Mouse (Mus musculus) frontal cortex, adult 2 months (tissue): Measurements from ENCODE around the gene Tshr. TPM values are rescaled to one million over a fixed set of nuclear protein-coding genes. Genes with fewer than 3 reads are reported as not detected.
"Not testable (repeated sequence)": the region's sequence is repeated elsewhere in the genome, so short reads cannot be mapped to it uniquely, and the experiment has no call there.

Source experiments
- DNase-seq, 2 experiments: peaks; one replicate each; pipeline ENCODE4 v3.0.0; 2022; ENCODE audit warnings: low spot score in 1 of 2; ENCODE audit errors: extremely low spot score in 1 of 2
- polyA plus RNA-seq: library from polyadenylated mRNA; depleted of rRNA; stranded (reverse); fragments of >200 nt; gene quantifications from 2 replicates; pipeline ENCODE4 v1.2.3, GENCODE M21; 2012

The Tshr gene
- polyA plus RNA-seq, 1 experiment = 0.38 TPM

DNA sequence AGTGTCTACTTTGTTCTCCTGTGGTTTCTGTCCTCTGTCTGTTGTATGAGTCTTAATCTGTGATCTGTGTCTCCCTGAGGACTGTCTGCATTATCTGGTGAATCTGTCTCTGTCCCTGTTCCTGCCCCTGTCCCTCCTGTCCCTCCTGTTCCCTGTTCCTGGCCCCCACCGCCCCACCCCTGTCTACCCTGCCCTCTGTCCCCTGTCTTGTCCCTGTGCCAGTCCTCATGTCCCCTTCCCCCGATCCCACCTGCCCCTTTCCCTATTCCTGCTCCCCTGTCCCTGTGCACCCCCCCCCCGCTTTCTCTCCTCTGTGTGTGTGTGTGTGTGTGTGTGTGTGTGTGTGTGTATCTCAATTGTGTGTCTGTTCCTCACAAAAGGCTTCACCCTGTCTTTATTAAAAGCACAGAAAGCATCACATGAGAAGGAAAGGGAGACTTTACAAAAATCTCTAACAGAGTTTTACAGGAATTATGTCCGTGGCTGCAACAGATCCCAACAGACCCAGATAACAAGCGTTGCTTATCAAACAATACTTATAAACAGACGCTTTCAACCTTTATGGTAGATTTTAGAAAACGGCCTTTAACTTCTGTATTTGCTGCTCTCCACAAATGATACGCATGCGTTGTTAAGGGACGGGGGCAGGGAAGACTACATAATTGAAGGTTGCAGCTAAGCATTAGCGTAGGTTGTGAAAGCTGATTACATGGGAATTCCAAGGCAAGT, 111.3 kb downstream of the Tshr start:
- no peak for DNase-seq

DNA sequence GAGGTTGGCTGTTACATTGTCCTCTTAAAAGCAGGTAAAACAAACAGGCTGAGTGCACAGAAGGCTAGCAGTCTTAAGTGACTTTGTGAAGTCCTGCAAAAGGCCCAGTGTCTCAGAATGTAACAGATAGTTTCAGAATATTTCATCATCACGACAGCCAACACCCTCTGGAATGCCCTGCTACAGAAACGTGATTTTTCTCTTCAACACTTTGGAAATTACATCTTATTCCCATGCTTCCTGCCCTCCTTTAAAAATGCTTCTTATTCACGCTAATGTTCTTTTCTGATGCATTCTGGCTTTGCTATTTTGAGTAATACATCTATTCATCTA, 111.8 kb downstream of the Tshr start:
- DNase-seq = no peak

DNA sequence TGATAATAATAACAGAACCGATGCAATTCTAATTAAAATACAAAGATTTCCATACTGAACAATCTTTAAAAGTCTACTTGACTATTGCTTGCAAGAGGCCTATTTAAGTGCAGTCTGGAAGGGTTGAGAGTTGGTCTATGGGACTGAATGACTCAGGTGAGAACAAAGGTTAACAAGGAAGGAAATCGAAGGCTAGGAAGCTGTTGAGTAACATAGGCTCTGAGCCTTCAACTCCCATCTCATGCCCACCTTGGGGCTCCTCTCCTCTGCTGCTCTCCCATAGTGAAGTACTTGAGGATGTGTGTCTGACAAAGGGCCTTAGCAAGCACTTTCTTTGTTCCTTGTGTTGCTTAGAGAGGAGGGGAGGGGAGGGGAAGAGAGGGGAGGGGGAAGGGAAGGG, 116.1 kb downstream of the Tshr start:
- no peak for DNase-seq

DNA sequence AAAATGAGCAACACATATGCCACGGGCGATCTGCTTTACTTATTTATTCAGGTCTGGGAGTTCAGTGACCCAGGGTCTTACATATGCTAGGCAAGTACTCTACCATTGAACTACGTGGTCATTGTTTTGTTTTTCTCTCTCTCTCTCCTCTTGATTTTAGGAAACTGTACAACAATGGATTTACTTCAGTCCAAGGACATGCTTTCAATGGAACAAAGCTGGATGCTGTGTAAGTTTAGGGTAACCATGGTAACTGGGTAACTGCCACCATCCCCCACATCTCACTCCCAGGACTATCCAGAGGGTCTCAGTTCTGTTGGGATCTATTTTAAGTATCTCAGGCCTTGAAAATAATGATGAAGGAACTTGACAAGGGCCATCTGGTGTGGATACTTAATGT, 127.4 kb downstream of the Tshr start:
- DNase-seq = no peak

DNA sequence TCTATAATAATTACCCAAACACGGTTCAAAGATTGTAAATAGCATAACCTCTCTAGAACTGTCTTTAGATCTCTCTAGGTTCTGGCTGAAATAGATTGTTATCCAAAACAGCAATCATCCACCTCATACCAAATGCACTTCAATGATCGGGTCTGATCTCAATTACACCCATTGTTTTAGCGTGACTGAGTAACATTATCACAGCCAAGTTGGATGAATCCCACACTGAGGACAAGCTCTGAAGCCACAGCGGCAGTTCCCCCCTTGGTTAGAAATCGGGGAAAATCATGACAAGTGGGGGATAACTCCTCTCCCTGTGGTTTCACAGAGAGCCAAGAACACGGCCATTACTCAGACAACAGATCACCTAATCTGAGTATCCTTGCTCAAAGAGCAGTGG, 129.6 kb downstream of the Tshr start:
- no peak for DNase-seq

DNA sequence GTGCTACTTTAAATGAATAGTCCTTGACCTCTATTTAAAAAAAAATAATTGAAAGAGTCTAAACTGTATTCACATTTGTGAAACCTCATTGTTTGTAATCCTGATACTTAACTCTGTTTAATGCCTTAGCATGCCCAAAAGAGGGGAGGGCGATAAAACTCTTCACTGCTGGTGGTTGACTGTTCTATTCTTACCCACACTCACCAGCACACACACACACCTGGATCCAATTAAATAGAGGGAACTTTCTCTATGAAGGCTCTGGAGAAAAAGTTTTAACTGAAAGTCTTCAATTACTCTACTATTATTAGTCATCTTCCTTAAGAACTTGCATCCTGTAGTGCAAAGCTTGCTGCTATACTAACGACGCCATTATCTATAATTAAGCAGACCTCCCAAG, 133.4 kb downstream of the Tshr start:
- DNase-seq = no peak

DNA sequence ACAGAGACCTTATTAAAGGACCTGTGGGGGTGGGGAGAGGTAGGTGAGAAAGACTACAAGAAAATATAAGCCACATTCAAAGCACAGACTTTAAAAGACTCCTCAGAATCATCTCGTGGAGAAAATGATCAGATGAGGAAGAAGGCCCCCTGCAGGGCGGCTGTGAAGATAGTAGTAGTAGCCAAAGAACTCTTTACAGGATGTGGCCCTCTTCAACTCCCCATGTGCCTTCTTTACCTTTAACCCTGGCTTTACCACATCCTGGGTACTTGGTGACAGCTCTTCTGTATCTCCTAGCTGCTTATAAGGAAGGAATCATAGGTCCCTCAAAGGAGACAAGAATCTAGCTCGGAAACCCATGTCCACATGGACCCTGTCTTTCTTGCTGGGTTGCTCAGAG, 139.3 kb downstream of the Tshr start:
- DNase-seq = no peak

DNA sequence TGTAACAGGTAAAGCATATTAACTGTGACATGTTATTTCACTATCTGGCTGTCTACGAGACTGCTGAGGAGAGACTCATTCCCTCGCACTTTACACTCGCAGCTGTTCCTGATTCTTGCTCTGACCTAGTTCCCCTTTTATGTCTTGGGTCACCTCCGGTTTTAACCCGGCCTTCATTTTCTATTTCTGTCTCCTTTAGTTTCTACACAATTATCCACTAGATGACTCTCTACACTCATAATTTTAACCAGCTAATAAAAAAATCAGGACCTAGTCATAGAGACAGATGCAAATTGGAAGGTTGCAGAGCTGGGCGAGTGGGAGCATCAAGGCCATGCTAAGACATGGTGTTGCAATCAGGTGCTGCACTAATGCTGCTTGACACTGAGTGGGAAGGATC, 150.2 kb downstream of the Tshr start:
- no peak for DNase-seq

DNA sequence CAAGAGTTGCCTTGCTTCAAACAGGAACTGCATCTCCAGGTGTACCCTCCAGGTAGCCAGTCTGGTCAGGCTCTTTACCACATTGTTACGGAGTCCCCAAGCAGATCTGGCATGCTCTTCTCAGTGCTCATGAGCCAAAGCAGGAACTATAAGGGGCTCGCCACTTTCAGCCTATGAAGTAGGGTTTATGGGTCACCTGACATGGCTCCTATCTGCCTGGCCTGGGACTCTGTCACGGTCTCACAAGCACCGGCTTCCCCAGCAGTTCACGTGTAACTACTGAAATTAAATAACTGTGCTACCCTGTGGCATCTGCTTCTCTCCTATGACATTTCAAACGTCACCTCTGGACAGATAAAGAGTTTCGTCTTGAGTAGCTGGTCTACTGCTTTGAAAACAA, 155.8 kb downstream of the Tshr start:
- DNase-seq = no peak

DNA sequence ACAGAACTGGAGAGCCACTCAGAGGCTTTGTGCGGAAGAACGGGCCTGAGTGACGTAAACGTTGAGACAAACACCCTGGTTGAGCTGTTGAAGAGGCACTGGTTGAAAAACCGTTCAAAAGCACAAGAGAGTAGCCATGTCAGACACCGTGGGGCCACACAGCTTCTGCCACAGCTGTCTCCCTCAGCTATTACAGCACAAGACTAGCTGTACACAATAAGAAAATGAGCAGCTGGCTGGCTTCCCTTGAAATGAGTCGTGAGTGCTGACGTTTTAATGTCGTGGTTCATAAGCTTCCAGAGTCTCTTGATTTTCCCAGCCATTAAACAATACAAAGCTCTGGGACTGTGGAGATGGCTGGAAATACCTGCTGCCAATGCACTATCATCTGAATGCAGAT, 165.1 kb downstream of the Tshr start:
- DNase-seq = no peak

DNA sequence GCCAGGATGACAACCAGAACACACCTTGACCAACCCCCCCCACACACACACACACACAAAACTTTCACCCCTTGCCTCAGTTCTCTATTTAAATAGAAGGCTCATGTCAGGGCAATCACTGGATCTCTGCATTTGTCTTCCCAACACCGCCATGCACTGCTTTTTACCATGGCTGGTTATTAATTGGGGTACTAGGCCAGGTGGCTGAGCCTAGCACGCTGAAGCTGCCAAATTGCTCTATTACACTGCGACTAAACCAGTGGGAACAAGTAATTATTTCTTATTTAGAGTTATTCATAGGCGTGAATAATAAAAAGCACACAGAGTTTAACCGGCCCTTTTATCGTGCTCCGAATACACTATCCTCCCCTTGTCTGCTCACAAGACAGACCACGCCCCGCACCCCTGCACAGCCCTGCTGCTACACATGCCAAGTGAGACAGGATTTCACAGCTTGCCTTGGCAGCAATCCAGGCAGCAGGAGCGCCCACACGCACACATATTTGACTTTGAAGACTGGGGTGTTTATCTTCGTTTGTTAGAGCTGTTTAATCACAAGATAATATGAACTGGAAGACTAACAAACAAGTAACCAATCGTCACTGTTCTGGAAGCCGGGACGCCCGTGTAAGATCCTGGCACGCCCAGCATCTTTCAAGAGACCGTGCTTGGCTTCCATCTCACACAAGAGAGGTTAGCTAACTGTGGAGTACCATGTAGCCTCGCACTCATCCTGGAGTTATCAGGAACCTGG, 167.6 kb downstream of the Tshr start:
- peak; percentile 47 to 78 for DNase-seq

DNA sequence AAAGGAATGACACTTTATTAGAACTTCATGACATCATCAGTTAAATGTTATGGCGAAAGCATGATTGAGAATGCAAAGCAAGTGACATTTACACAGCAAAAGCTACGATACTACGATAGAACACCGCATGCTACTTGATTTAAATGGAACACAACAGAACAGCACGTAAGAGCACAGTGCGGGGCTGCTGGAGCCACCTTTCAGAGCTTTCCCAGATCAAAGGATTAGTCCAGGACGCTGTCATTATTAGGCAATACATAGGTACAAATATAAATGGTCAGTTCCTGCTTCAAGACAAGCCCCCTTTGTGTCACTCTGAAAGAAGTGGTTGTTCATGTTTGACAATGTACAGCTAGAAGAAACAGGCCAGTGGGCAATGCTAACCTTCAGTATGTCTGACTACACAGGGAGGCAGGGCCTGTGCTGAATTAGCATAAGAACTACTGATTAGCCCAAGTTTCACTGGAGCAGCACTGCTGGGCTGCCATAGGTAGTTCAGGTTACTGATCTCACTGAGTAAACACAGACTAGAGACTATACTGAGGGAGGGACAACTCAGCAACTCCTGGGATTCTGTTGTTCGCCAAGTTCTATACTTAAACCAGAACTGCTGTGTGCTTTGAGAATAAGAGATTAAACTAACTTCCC, 173.1 kb downstream of the Tshr start:
- not testable (repeated sequence) for DNase-seq

DNA sequence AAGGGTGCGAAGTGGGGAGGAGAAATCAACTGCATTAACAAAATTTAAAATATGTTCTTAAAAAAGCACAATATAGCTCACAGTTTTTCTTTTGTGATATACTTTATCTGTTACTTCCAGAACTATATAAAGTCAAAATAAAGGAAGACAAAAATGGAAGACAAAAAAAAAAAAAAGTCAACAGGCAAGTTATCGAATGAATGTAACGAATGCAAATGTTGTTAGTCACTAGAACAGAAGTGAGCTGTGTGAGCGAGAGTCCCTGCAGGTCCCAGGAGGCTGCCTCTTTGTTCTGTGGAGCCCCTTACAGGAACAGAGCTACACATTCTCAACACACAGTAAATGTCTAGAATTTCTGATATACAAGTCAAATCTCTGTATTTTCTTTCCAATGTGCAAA, 173.8 kb downstream of the Tshr start:
- DNase-seq = not testable (repeated sequence)

DNA sequence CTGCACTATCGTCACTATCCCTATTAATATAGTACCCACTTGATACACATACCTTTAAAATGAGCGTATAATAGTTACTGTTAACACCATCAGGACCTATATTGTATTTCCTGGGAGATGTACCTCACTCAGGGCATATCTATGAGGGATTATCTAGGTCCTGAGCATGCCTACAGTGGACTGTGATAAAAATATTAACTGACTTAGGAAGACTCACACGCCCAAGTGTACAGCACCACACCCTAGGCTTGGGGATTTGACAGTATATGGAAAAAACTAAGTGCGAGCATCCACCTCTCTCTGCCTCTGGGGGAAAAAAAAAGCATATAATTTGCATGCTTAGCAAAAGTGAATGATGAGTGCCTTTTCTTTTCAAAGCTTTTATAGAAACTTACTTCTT, 182.8 kb downstream of the Tshr start:
- DNase-seq = no peak

DNA sequence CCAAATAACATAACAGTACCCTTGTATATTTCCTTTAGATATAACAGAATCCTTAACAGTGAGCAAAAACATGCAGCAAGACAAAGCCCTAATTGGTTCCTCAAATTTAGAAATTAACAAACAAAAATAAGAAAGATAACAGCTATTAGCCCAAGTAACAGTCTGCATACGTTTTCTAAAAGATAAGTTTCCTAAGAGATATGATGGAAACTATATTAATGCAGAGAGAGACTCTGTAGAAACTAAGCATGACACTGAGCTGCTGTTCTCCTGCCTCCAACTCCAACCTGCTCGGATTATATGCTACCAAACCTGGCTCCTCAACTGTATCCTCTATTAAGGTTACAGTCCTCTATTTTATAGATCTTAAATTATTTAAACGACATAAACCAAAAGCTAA, 184.9 kb downstream of the Tshr start:
- no peak for DNase-seq

DNA sequence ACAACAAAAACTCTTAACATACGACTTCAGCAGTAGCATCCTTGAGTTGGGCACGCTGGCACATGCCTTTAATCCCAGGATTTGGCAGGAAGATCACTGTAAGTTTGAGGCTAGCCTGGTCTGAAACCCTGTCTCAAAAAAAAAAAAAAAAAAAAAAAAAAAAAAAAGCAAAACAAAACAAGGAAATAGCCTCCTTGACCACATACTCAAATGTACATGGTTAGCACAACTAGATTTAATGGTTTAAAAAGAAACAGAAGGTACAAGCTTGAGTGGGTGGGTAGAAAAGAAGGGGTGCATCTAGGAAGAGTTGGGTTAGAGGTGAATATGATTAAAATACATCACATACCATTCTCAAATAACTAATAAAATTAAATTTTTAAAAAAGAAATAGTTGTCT, 187.3 kb downstream of the Tshr start:
- no peak for DNase-seq

DNA sequence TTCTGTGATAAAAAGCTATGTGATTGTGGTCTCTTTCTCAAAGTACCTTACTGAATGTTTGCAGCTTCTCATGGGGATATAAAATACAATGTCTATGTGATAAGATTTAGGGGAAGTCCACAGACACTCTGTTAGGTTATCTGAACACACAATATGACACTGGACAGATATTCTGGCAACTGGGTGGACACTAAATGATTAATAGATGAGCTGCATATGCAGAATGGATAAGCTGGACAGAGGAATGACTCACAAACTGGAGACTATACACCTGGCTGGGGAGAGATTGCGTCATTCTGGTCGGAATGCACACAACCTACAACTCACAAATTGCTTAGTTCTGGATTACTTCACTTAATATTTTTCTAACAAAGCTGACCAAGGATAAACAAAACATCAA, 195.3 kb downstream of the Tshr start:
- no peak for DNase-seq

DNA sequence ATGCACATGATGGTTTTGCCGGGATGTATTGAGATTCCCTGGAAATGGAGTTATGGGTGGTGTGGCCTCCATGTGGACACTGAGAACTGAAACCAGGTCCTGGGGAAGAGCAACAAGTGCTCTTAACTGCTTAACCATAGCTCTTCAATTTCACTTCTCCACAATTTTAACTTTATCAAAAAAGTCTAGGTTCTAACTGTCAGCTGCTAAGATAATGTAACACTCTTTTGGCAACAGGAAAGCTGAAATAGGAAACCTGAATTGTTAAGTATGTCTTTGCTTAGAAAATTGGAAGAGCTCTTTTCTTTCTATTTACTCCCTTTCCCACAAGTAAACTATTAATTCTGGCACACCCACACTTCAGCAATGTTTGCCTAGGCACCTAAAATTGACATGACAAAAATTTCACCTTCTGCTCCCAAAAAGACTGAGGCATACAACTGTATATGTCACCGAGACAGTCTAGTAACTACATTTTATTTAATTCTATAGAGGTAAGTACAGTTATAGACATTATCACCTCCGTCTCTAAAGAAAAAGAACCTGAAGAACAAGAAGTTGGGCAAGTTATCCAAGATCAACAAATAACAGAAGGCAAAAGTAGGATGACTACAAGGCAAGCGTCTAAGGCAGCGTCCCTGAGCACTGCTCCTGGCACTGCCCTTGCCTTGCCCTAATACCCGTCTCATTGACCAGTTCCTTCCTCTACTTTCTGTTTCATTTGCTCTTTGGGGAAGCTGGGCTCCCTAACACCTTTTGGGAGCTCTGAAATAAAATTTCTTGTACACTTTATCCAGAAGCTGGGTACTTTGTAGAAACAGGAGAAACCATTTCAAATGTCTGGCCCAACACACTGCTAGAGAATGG, 197.1 kb downstream of the Tshr start:
- no peak for DNase-seq

DNA sequence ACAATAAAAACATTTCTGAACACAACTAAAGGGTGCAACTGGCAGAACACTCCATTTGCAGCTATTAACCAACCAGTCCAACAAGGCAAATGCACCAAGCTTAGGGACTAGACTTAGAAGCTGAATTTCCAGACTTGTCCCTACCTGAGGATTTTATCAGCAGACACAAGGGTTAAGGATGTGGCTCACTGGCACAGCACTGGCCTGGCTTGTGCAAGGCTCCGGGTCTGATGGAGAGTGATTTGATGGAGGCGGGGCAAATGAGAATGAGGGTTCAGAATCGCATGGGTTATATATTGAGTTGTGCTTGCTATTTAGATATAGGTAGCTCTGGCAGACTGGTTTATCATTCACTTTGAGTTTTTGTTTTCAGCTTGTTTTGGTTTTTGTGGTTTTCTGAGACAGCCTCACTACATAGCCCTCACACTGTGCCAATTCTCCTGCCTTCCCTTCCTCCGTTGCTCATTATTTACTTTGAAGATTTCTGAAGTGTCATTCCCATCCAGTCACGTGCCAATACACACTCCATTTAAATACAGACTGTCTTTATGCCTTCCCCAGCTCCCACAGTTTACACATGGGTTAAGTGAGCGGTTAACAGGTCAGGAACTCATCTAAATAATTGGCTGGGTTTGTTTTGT, 198.1 kb downstream of the Tshr start:
- no peak for DNase-seq

DNA sequence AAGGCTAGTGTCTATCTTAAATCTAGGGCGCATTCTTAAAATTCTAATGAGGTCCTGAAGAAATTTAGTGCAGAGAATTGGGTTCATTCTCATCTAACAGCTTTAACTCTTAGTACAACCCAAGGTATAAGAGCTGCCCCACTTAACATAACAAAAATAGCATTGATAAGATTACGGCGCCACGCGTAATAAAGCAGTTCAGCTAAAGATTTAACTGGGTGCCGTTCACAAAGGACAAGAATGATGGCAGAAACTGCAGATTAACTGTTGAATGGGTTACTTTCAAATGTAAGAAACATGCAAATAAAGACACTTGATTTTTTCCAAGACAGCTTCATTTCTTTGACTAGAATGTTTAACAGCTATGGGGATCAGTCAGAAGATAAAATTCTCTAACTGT, 199.0 kb downstream of the Tshr start:
- DNase-seq = no peak

DNA sequence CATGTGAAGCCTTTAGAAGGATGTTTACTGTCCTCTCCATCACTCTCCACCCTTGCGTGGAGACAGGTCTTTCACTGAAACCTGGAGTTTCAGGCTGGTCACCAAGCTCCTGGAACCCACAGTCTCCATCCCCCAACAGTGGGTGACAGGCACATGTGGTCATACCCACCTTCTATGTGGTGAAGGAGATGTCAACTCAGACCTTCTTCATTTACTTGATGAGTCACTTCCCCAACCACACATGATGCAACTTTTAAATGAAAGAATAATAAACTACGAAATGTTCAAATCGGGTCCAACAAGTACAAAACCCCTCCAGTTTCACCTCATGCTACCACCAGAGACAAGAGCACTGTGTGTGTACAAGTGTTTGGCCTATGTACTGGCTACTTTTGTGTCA, 200.8 kb downstream of the Tshr start:
- no peak for DNase-seq
